Mouse (Mus musculus): ENCODE measurements around the gene Fyb2. TPM values are rescaled to one million over a fixed set of nuclear protein-coding genes. Genes with fewer than 3 reads are reported as not detected.
"Not testable (repeated sequence)": the region's sequence is repeated elsewhere in the genome, so short reads cannot be mapped to it uniquely, and the experiment has no call there.

The Fyb2 gene
- polyA plus RNA-seq, 1 experiment from 2014 or later, result 0.19 TPM

DNA sequence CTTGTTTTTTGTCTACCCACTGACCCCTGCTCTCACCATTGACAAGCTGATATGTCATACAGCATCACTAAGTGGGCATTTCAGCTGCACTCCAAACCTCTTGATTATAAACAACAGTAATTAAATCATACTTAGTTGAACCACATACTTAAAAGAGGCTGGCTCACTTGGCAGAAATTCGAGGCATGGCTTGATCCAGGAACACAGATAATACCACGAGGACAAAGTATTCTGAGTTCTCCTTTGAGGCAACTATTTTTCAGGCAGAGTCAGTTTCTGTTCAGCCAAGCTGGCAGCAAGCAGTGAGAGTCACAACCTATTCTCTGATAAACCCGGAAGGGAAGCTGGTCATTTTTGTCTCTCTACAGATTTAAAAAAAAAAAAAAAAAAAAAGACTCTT, 77.4 kb downstream of the Fyb2 start:
- Histone ChIP-seq H3K4me1 (ENCODE audit: control insufficient read depth, insufficient read depth, low read length) (no peaks in the 10 kb centered on the region), H3K9me3 (replicated peaks; ENCODE audit: control insufficient read depth, low read length, poor library complexity, severe bottlenecking) (no peaks in the 10 kb centered on the region), H3K27me3 (ENCODE audit: control insufficient read depth, insufficient read depth, low read depth, low read length) (no peaks in the 10 kb centered on the region), H3K4me2 (ENCODE audit: low read length) (no peak overlapping the region), H3K36me3 (ENCODE audit: control insufficient read depth, insufficient read depth, low read length) (no peaks in the 10 kb centered on the region), H3K27ac (ENCODE audit: low read length) (no peak overlapping the region), H3K4me3 (ENCODE audit: low read depth, low read length) (no peak overlapping the region), H3K9ac (ENCODE audit: low read depth, low read length) (no peak overlapping the region)
- WGBS, result 79% methylated on average over 3 of the region's 3 CpGs
- no peak for ATAC-seq

DNA sequence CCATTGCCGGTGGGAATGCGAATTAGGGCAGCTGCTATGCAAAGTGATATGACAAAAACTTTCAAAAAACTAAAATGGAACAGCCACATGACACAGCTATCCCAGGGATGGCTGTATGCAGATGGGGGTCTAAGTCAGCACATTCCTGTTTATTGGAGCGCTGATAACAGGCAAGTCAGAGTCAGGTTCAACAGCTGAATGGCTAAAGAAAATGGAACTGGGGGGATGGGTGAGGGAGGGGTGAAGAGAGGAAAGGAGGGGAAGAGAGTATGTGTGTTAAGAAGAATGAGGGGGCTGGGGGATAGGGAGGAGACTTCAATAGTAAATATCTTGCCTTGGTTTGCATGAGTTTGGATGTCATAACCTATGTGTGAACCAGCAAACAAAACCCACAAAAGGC, 79.0 kb downstream of the Fyb2 start:
- no peaks in the 10 kb centered on the region for H3K9me3 ChIP-seq (replicated peaks; ENCODE audit: control insufficient read depth, low read length, poor library complexity, severe bottlenecking)
- no peak overlapping the region for H3K9ac ChIP-seq (ENCODE audit: low read depth, low read length)
- H3K36me3 ChIP-seq (ENCODE audit: control insufficient read depth, insufficient read depth, low read length), result no peaks in the 10 kb centered on the region
- no peaks in the 10 kb centered on the region for H3K27me3 ChIP-seq (ENCODE audit: control insufficient read depth, insufficient read depth, low read depth, low read length)
- no peak overlapping the region for H3K27ac ChIP-seq (ENCODE audit: low read length)
- no peak for ATAC-seq
- WGBS, result 72% methylated on average over 3 of the region's 3 CpGs
- no peak overlapping the region for H3K4me2 ChIP-seq (ENCODE audit: low read length)
- H3K4me3 ChIP-seq (ENCODE audit: low read depth, low read length), result no peak overlapping the region
- no peaks in the 10 kb centered on the region for H3K4me1 ChIP-seq (ENCODE audit: control insufficient read depth, insufficient read depth, low read length)

DNA sequence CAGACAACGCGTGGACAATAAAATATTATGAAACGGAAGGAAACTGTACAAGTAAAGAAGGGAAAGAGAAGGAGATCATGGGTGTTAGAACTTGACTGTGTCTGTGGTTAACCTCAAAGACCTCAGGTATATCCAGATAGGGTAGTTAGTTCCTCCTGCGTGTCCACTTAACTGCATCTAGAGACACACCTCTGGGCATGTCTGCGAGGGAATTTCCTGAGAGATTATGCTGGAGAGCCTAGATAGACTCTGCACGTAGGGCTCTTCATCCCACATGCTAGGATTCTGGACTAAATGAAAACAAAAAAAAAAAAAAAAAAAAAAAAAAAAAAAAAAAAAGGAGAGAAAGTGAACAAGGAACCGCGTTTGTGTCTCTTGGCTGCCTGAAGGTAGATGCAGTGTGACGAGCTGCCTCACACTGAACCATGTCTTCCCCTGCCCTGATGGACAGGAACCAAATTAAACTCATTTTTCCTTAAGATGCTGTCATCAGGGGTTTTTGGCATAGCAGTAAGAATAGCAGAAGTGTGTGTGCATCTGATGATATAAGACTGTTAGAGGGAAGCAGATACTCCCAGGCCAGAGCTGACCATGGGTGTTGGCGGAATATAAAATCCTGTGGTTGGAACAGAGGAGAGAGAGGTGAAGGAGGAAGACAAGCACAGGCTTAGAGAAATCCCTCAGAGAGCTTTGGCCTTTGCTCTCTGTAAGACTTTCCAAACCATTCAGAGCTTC, 80.1 kb downstream of the Fyb2 start:
- Histone ChIP-seq H3K27me3 (ENCODE audit: control insufficient read depth, insufficient read depth, low read depth, low read length) (no peaks in the 10 kb centered on the region), H3K4me3 (ENCODE audit: low read depth, low read length) (no peak overlapping the region), H3K9ac (ENCODE audit: low read depth, low read length) (no peak overlapping the region), H3K36me3 (ENCODE audit: control insufficient read depth, insufficient read depth, low read length) (no peaks in the 10 kb centered on the region), H3K9me3 (replicated peaks; ENCODE audit: control insufficient read depth, low read length, poor library complexity, severe bottlenecking) (no peaks in the 10 kb centered on the region), H3K4me1 (ENCODE audit: control insufficient read depth, insufficient read depth, low read length) (no peaks in the 10 kb centered on the region), H3K27ac (ENCODE audit: low read length) (no peak overlapping the region), H3K4me2 (ENCODE audit: low read length) (no peak overlapping the region)
- ATAC-seq, result no peak
- 94% methylated on average over 10 of the region's 10 CpGs for WGBS

DNA sequence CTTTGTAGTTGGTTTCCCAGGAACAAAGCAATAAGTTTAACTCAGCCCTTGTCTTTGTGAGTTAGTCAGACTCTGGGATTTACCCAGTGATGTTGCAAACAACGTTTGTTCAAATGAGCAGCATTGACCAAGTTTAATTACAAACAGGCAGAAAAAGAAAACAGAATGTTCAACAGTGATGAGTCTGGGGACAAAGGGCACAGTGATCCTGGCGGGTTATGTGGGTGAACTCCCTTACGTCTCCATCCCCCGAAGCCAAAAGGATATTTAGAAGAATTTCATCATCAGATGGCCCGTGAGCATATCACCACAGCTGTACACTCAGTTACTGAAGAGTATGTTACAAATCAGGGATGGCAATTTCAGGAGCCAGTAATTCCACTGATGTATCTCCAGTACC, 86.4 kb downstream of the Fyb2 start:
- no peaks in the 10 kb centered on the region for H3K36me3 ChIP-seq (ENCODE audit: control insufficient read depth, insufficient read depth, low read length)
- no peak overlapping the region for H3K4me3 ChIP-seq (ENCODE audit: low read depth, low read length)
- H3K9me3 ChIP-seq (replicated peaks; ENCODE audit: control insufficient read depth, low read length, poor library complexity, severe bottlenecking), result no peaks in the 10 kb centered on the region
- ATAC-seq, result no peak
- H3K9ac ChIP-seq (ENCODE audit: low read depth, low read length), result no peak overlapping the region
- H3K4me2 ChIP-seq (ENCODE audit: low read length), result no peak overlapping the region
- no peak overlapping the region for H3K27ac ChIP-seq (ENCODE audit: low read length)
- WGBS, result 84% methylated on average over 5 of the region's 5 CpGs
- H3K4me1 ChIP-seq (ENCODE audit: control insufficient read depth, insufficient read depth, low read length), result no peaks in the 10 kb centered on the region
- H3K27me3 ChIP-seq (ENCODE audit: control insufficient read depth, insufficient read depth, low read depth, low read length), result no peaks in the 10 kb centered on the region

DNA sequence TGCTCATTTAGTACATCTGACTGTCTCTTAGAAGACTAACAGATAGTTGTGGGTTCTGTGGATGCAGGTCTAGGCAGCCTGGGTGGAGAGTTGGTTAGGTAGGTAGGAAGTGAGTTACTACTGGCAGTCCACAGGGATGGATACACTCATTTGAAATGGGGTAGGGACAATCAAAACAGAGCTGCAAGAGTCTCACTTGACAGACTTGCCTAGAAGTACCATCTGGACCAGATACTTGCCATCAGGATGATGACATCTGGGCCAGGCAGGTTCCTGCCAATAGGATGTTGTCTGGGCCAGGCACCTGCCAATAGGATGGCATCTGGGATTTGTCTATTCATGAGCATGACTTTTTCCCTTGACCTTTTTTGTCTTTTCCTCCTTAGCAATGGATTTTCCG, 88.5 kb downstream of the Fyb2 start:
- no peaks in the 10 kb centered on the region for H3K9me3 ChIP-seq (replicated peaks; ENCODE audit: control insufficient read depth, low read length, poor library complexity, severe bottlenecking)

DNA sequence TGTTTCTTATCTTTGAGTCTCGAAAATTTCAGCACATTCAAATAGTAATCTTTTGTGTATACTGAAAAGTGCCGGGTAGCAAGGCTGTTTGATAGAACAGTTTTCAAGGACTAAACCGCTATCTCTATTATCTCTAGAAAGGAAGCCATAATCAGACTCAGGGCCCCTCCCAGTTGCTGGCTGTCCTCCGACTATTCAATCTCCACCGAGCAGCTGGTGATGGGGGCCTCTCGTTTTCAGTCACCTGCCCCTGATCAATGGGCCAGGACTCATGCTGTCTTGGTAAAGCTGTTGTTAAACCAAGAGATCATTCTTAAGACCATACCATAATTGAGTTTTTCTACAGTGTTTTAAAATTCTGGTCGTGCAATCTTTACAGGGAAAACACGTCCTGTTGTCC, 90.9 kb downstream of the Fyb2 start:
- no peaks in the 10 kb centered on the region for H3K27me3 ChIP-seq (ENCODE audit: control insufficient read depth, insufficient read depth, low read depth, low read length)
- no peaks in the 10 kb centered on the region for H3K4me1 ChIP-seq (ENCODE audit: control insufficient read depth, insufficient read depth, low read length)
- H3K27ac ChIP-seq (ENCODE audit: low read length), result no peak overlapping the region
- 61% methylated on average over 8 of the region's 8 CpGs for WGBS
- H3K4me2 ChIP-seq (ENCODE audit: low read length), result no peak overlapping the region
- no peak overlapping the region for H3K9ac ChIP-seq (ENCODE audit: low read depth, low read length)
- H3K4me3 ChIP-seq (ENCODE audit: low read depth, low read length), result no peak overlapping the region
- 0 out of 2 replicates have a peak, but pooled peaks cover 4% of the 10 kb centered on the region for H3K9me3 ChIP-seq (replicated peaks; ENCODE audit: control insufficient read depth, low read length, poor library complexity, severe bottlenecking)
- no peaks in the 10 kb centered on the region for H3K36me3 ChIP-seq (ENCODE audit: control insufficient read depth, insufficient read depth, low read length)
- ATAC-seq, result no peak

More for the DNA sequence above, 88.5 kb downstream of the Fyb2 start:
- no peak for ATAC-seq
- H3K27ac ChIP-seq (ENCODE audit: low read length), result no peak overlapping the region
- no peak overlapping the region for H3K4me3 ChIP-seq (ENCODE audit: low read depth, low read length)
- no peak overlapping the region for H3K4me2 ChIP-seq (ENCODE audit: low read length)
- no peaks in the 10 kb centered on the region for H3K36me3 ChIP-seq (ENCODE audit: control insufficient read depth, insufficient read depth, low read length)
- H3K4me1 ChIP-seq (ENCODE audit: control insufficient read depth, insufficient read depth, low read length), result no peaks in the 10 kb centered on the region
- 70% methylated on average over 1 of the region's 1 CpGs for WGBS
- H3K27me3 ChIP-seq (ENCODE audit: control insufficient read depth, insufficient read depth, low read depth, low read length), result no peaks in the 10 kb centered on the region
- no peak overlapping the region for H3K9ac ChIP-seq (ENCODE audit: low read depth, low read length)

DNA sequence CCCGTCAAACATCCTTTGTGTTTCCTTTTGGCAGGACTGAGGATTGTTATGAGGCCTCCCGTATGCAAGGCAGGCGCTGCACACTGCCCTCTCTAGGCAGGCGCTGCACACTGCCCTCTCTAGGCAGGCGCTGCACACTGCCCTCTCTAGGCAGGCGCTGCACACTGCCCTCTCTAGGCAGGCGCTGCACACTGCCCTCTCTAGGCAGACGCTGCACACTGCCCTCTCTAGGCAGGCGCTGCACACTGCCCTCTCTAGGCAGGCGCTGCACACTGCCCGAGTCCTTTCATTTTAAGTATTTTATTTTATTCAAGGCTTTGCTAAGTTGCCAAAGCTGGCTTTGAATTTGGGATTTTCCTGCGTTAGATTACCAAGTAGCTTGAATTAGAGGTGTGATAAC, 91.4 kb downstream of the Fyb2 start:
- H3K27ac ChIP-seq (ENCODE audit: low read length); ATAC-seq; H3K4me2 ChIP-seq (ENCODE audit: low read length); H3K36me3 ChIP-seq (ENCODE audit: control insufficient read depth, insufficient read depth, low read length); H3K9me3 ChIP-seq (replicated peaks; ENCODE audit: control insufficient read depth, low read length, poor library complexity, severe bottlenecking); H3K27me3 ChIP-seq (ENCODE audit: control insufficient read depth, insufficient read depth, low read depth, low read length); H3K4me3 ChIP-seq (ENCODE audit: low read depth, low read length); H3K4me1 ChIP-seq (ENCODE audit: control insufficient read depth, insufficient read depth, low read length); H3K9ac ChIP-seq (ENCODE audit: low read depth, low read length): not testable (repeated sequence)
- WGBS, result 86% methylated on average over 12 of the region's 12 CpGs

DNA sequence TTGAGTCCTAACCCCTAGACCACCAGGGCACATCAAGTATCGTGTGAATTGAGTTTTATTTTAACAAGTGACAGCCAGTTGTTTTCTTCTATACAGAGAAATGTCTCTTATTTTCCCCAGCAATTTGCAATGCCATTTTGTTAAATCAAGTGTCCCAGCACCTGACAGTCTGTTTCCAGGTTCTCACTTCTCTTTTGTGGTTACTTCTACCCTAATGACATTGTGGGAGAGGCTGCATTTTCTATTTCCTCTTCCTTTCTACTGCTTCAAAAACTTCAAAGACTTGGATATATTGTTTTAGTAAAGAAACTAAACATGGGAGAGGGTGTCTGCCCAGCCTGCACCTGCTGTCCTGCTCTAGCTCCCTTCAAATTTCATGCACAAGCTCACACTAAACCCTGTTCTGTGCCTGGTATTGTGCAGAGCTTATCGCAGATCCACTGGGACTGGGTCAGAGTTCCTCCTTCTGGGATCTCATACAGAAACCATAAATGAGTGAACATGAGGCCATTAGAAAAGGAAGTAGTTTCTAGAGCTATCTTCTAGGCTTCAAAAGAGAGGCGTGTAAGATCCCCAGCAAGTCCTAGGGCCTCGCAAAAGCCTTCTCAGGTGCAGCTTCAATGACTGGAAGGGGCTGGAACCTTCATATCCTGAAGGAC, 94.2 kb downstream of the Fyb2 start:
- no peak overlapping the region for H3K27ac ChIP-seq (ENCODE audit: low read length)
- H3K4me1 ChIP-seq (ENCODE audit: control insufficient read depth, insufficient read depth, low read length), result no peaks in the 10 kb centered on the region
- H3K36me3 ChIP-seq (ENCODE audit: control insufficient read depth, insufficient read depth, low read length), result no peaks in the 10 kb centered on the region
- H3K9me3 ChIP-seq (replicated peaks; ENCODE audit: control insufficient read depth, low read length, poor library complexity, severe bottlenecking), result 0 out of 2 replicates have a peak, but pooled peaks cover 4% of the 10 kb centered on the region
- no peak overlapping the region for H3K9ac ChIP-seq (ENCODE audit: low read depth, low read length)
- 92% methylated on average over 4 of the region's 4 CpGs for WGBS
- H3K4me3 ChIP-seq (ENCODE audit: low read depth, low read length), result no peak overlapping the region
- no peak for ATAC-seq
- H3K4me2 ChIP-seq (ENCODE audit: low read length), result no peak overlapping the region
- H3K27me3 ChIP-seq (ENCODE audit: control insufficient read depth, insufficient read depth, low read depth, low read length), result no peaks in the 10 kb centered on the region

DNA sequence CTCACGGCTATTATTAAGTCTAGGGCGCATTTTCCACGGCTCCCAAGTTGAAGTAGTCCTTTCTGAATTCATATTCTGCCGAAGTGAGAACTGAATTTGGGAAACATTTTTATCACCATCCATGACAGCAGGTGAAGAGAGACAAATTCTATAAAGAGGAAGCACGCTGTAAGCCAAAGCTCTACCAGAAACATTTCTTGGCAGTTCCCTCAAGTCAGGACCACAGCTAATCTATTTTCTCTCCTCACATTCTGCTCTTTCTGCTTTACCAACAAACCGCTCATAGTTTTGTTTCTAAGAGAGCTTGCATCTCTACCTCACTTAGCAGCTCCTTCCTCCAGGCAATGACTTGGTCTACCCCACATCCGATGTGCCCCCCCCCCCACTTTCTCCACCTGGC, 100.5 kb downstream of the Fyb2 start:
- ATAC-seq, result no peak
- H3K36me3 ChIP-seq (ENCODE audit: control insufficient read depth, insufficient read depth, low read length), result no peaks in the 10 kb centered on the region
- no peaks in the 10 kb centered on the region for H3K4me1 ChIP-seq (ENCODE audit: control insufficient read depth, insufficient read depth, low read length)
- H3K27ac ChIP-seq (ENCODE audit: low read length), result no peak overlapping the region
- no peaks in the 10 kb centered on the region for H3K27me3 ChIP-seq (ENCODE audit: control insufficient read depth, insufficient read depth, low read depth, low read length)
- no peak overlapping the region for H3K4me2 ChIP-seq (ENCODE audit: low read length)
- 94% methylated on average over 7 of the region's 7 CpGs for whole genome bisulfite sequencing
- H3K9ac ChIP-seq (ENCODE audit: low read depth, low read length), result no peak overlapping the region
- H3K4me3 ChIP-seq (ENCODE audit: low read depth, low read length), result no peak overlapping the region
- H3K9me3 ChIP-seq (replicated peaks; ENCODE audit: control insufficient read depth, low read length, poor library complexity, severe bottlenecking), result 0 out of 2 replicates have a peak, but pooled peaks cover 3% of the 10 kb centered on the region

Measured in midbrain, embryonic 16.5 days (tissue).